Mouse (Mus musculus) thymus, postnatal 10 days (tissue): ENCODE data around the gene Foxi3.

ENCODE experiments used
- DNase-seq, 2 experiments: peaks; one replicate each; pipeline ENCODE4 v3.0.0; 2021; ENCODE audit warnings: low spot score in 2 of 2

The Foxi3 gene

GRCm38 (mm10) chr6:70986683-70987082 is 30.4 kb downstream of the Foxi3 start:
- DNase-seq, result no peak

- DNase-seq, result no peak
Observed at GRCm38 (mm10) chr6:70996123-70996723, 39.9 kb downstream of the Foxi3 start.

GRCm38 (mm10) chr6:71002656-71003055 is 46.3 kb downstream of the Foxi3 start:
- DNase-seq, result no peak

- DNase-seq, result no peak
Observed at GRCm38 (mm10) chr6:71004161-71004560, 47.8 kb downstream of the Foxi3 start.
